Mouse (Mus musculus): ENCODE data around the gene Phb.

DNA sequence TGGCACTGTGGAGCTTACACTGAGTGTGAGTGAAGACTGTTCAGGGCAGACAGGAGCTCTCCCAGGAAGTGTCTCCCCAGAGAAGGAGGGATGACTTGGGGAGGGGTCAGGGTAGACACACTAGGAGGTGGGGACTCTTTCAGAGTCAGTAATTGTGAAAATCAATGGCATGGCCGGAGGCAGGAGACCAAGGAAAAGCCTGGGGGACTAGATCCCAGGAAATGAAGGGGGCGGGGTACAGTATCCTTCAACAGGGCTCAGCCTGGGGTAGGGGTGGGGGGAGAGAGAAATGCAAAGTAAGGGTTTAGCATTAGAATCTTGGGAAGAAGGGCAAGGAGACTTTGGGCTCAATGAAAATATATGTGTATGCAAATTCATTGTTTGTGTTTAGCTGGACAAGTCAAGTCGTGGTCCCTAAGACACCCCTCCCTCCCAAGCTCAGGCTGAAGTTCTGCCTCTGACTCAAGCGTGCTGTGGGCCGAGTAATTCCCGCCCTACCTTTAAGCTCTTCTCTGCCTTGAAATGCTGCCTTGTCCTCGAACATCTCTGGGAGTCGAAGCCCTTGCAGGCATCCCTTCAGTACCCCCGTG is 45.1 kb upstream of the Phb start:
- TF ChIP-seq POLR2A (IDR thresholded peaks at IDR 0.05; ENCODE audit: borderline replicate concordance, extremely low read depth, insufficient read depth, insufficient read length, poor library complexity, severe bottlenecking) (no peak), CTCF (IDR thresholded peaks at IDR 0.05; ENCODE audit: borderline replicate concordance, extremely low read depth, insufficient read depth, insufficient read length) (no peak)

All from brain, embryonic 14.5 days (tissue).